Mouse (Mus musculus) liver, embryonic 15.5 days (tissue): ENCODE results near the gene Slc35a3. TPM values are rescaled to one million over a fixed set of nuclear protein-coding genes. Genes with fewer than 3 reads are reported as not detected.
A peak's percentile ranks its signal among the peaks of the same experiment; 100 is the strongest.
"Not testable (repeated sequence)": the region's sequence is repeated elsewhere in the genome, so short reads cannot be mapped to it uniquely, and the experiment has no call there.

Experiments used
- ATAC-seq: fragments of 200-750 bp; cut with Nextera tagmentation; 2 replicates; pipeline ENCODE4 v1.8.0; 2017; ENCODE audit warnings: moderate number of reproducible peaks, mild to moderate bottlenecking, moderate library complexity; ENCODE audit not compliant: insufficient read depth
- H3K27ac ChIP-seq: fragments of 300-500 bp; sonication (generic); replicated peaks from 2 replicates; pipeline ENCODE4 v1.5.1; 2015; ENCODE audit warnings: mild to moderate bottlenecking, inconsistent platforms
- H3K27me3 ChIP-seq: fragments of 300-500 bp; sonication (generic); 2 replicates; pipeline ENCODE4 v1.6.1; 2015; ENCODE audit warnings: mild to moderate bottlenecking, inconsistent platforms
- H3K36me3 ChIP-seq: fragments of 300-500 bp; sonication (generic); replicated peaks from 2 replicates; pipeline ENCODE4 v1.6.1; 2015; ENCODE audit warnings: moderate library complexity, mild to moderate bottlenecking, inconsistent platforms
- H3K4me1 ChIP-seq: fragments of 300-500 bp; sonication (generic); replicated peaks from 2 replicates; pipeline ENCODE4 v1.6.1; 2015; ENCODE audit warnings: inconsistent platforms
- H3K4me2 ChIP-seq: fragments of 300-500 bp; sonication (generic); 2 replicates; pipeline ENCODE4 v1.6.1; 2015; ENCODE audit warnings: moderate library complexity, mild to moderate bottlenecking, inconsistent platforms
- H3K4me3 ChIP-seq: fragments of 300-500 bp; sonication (generic); replicated peaks from 2 replicates; pipeline ENCODE4 v1.5.1; 2015; ENCODE audit warnings: mild to moderate bottlenecking, inconsistent platforms
- H3K9ac ChIP-seq: fragments of 300-500 bp; sonication (generic); 2 replicates; pipeline ENCODE4 v1.6.1; 2015; ENCODE audit warnings: moderate library complexity, mild to moderate bottlenecking, inconsistent platforms
- H3K9me3 ChIP-seq: fragments of 300-500 bp; sonication (generic); replicated peaks from 2 replicates; pipeline ENCODE4 v1.6.1; 2016; ENCODE audit warnings: inconsistent platforms
- WGBS: fragments of 180-500 bp; shearing (Covaris S2); methylation state at CpG from one replicate; pipeline ENCODE4 v1.1.7; 2015; ENCODE audit warnings: mixed read lengths; ENCODE audit not compliant: insufficient replicate concordance; 5-methylcytosine and 5-hydroxymethylcytosine counted together
- polyA plus RNA-seq: library from polyadenylated mRNA; unstranded; fragments of >200 nt; fragmentation: Nextera tagmentation; extraction: Ambion mirVana; gene quantifications from 2 replicates; pipeline ENCODE4 v1.2.1, GENCODE M21; 2015

The Slc35a3 gene
- polyA plus RNA-seq, 1 experiment from 2014 or later = 8.4 TPM

- H3K27me3 ChIP-seq = no peaks in the 10 kb centered on the region
- no peak for ATAC-seq
- no peak overlapping the region for H3K4me2 ChIP-seq
- no peaks in the 10 kb centered on the region for H3K9me3 ChIP-seq
- 0 out of 2 replicates have a peak overlapping the region, but pooled peaks have one; percentile 33 for H3K27ac ChIP-seq
- no peak overlapping the region for H3K4me3 ChIP-seq
- H3K9ac ChIP-seq = no peak overlapping the region
- H3K36me3 ChIP-seq = no peaks in the 10 kb centered on the region
- 65% methylated on average over 15 of the region's 15 CpGs for WGBS
- peaks cover 57% of the 10 kb centered on the region for H3K4me1 ChIP-seq
Measured at GRCm38 (mm10) chr3:116658928-116659565, 53.6 kb downstream of the Slc35a3 start.

- Histone ChIP-seq H3K36me3 (no peaks in the 10 kb centered on the region), H3K4me3 (no peak overlapping the region), H3K9ac (no peak overlapping the region), H3K27me3 (no peaks in the 10 kb centered on the region), H3K4me2 (no peak overlapping the region), H3K4me1 (peaks cover 65% of the 10 kb centered on the region), H3K9me3 (no peaks in the 10 kb centered on the region), H3K27ac (no peak overlapping the region)
- WGBS = 67% methylated on average over 7 of the region's 7 CpGs
- no peak for ATAC-seq
Measured at GRCm38 (mm10) chr3:116656184-116656965, 56.3 kb downstream of the Slc35a3 start.

GRCm38 (mm10) chr3:116654051-116654450 lies 58.6 kb downstream of the Slc35a3 start:
- WGBS = 73% methylated on average over 11 of the region's 11 CpGs
- Histone ChIP-seq H3K4me1 (peaks cover 58% of the 10 kb centered on the region), H3K36me3 (peaks cover 13% of the 10 kb centered on the region)
- H3K9ac ChIP-seq, H3K27ac ChIP-seq, ATAC-seq, H3K4me2 ChIP-seq, H3K27me3 ChIP-seq, H3K4me3 ChIP-seq, H3K9me3 ChIP-seq: not testable (repeated sequence)

- peaks cover 54% of the 10 kb centered on the region for H3K4me1 ChIP-seq
- H3K9me3 ChIP-seq = no peaks in the 10 kb centered on the region
- H3K4me3 ChIP-seq = no peak overlapping the region
- no peaks in the 10 kb centered on the region for H3K27me3 ChIP-seq
- H3K9ac ChIP-seq = no peak overlapping the region
- no peak overlapping the region for H3K27ac ChIP-seq
- WGBS = 45% methylated on average over 5 of the region's 5 CpGs
- peaks cover 19% of the 10 kb centered on the region for H3K36me3 ChIP-seq
- H3K4me2 ChIP-seq = no peak overlapping the region
- ATAC-seq = 0 out of 2 replicates have a peak, but pooled peaks have one; percentile 28
Measured at GRCm38 (mm10) chr3:116653278-116653945, 59.2 kb downstream of the Slc35a3 start.

- WGBS = 67% methylated on average over 3 of the region's 3 CpGs
- Histone ChIP-seq H3K27ac (no peak overlapping the region), H3K4me3 (no peak overlapping the region), H3K9ac (no peak overlapping the region), H3K27me3 (no peaks in the 10 kb centered on the region), H3K4me2 (no peak overlapping the region), H3K9me3 (no peaks in the 10 kb centered on the region), H3K4me1 (peaks cover 44% of the 10 kb centered on the region), H3K36me3 (peaks cover 26% of the 10 kb centered on the region)
- no peak; the same call in 1 of the 2 replicates for ATAC-seq
Measured at GRCm38 (mm10) chr3:116652033-116652446, 60.6 kb downstream of the Slc35a3 start.

GRCm38 (mm10) chr3:116650698-116651097 lies 61.9 kb downstream of the Slc35a3 start:
- WGBS = 87% methylated on average over 9 of the region's 9 CpGs
- H3K36me3 ChIP-seq = peaks cover 39% of the 10 kb centered on the region
- no peak overlapping the region for H3K9ac ChIP-seq
- H3K9me3 ChIP-seq = no peaks in the 10 kb centered on the region
- no peak overlapping the region for H3K4me2 ChIP-seq
- ATAC-seq = no peak
- H3K27me3 ChIP-seq = no peaks in the 10 kb centered on the region
- H3K27ac ChIP-seq = no peak overlapping the region
- H3K4me1 ChIP-seq = peaks cover 35% of the 10 kb centered on the region
- H3K4me3 ChIP-seq = no peak overlapping the region

- Histone ChIP-seq H3K9me3 (no peaks in the 10 kb centered on the region), H3K27ac (0 out of 2 replicates have a peak overlapping the region, but pooled peaks have one; percentile 33), H3K9ac (no peak overlapping the region), H3K4me2 (no peak overlapping the region), H3K4me1 (peaks cover 31% of the 10 kb centered on the region), H3K27me3 (no peaks in the 10 kb centered on the region), H3K36me3 (peaks cover 55% of the 10 kb centered on the region), H3K4me3 (no peak overlapping the region)
- ATAC-seq = no peak
- WGBS = 80% methylated on average over 7 of the region's 7 CpGs
Measured at GRCm38 (mm10) chr3:116648805-116649204, 63.8 kb downstream of the Slc35a3 start.

GRCm38 (mm10) chr3:116646387-116646786 lies 66.2 kb downstream of the Slc35a3 start:
- Histone ChIP-seq H3K9me3 (no peaks in the 10 kb centered on the region), H3K36me3 (peaks cover 75% of the 10 kb centered on the region), H3K4me1 (peaks cover 17% of the 10 kb centered on the region), H3K27me3 (no peaks in the 10 kb centered on the region), H3K4me3 (no peak overlapping the region), H3K27ac (no peak overlapping the region), H3K9ac (no peak overlapping the region), H3K4me2 (no peak overlapping the region)
- 75% methylated on average over 1 of the region's 1 CpGs for WGBS
- no peak for ATAC-seq

GRCm38 (mm10) chr3:116642373-116642772 lies 70.3 kb downstream of the Slc35a3 start:
- Histone ChIP-seq H3K27ac (no peak overlapping the region), H3K4me3 (no peak overlapping the region), H3K9me3 (no peaks in the 10 kb centered on the region), H3K4me1 (0 out of 2 replicates have a peak, but pooled peaks cover 8% of the 10 kb centered on the region), H3K4me2 (no peak overlapping the region), H3K27me3 (no peaks in the 10 kb centered on the region), H3K36me3 (peaks cover 92% of the 10 kb centered on the region), H3K9ac (no peak overlapping the region)
- ATAC-seq = peak; percentile 14; the same call in 1 of the 2 replicates
- WGBS = 54% methylated on average over 2 of the region's 2 CpGs

GRCm38 (mm10) chr3:116641811-116642371 lies 70.7 kb downstream of the Slc35a3 start:
- no peak for ATAC-seq
- H3K36me3 ChIP-seq = peaks cover 92% of the 10 kb centered on the region
- H3K4me3 ChIP-seq = no peak overlapping the region
- no peak overlapping the region for H3K27ac ChIP-seq
- 0 out of 2 replicates have a peak, but pooled peaks cover 8% of the 10 kb centered on the region for H3K4me1 ChIP-seq
- H3K27me3 ChIP-seq = no peaks in the 10 kb centered on the region
- WGBS = 83% methylated on average over 6 of the region's 6 CpGs
- no peak overlapping the region for H3K4me2 ChIP-seq
- H3K9me3 ChIP-seq = no peaks in the 10 kb centered on the region
- H3K9ac ChIP-seq = no peak overlapping the region
